Mouse (Mus musculus) CH12F3 (cell line): ENCODE measurements around the gene Gal3st2c.
"Not testable (repeated sequence)": the region's sequence is repeated elsewhere in the genome, so short reads cannot be mapped to it uniquely, and the experiment has no call there.

Experiments
- in situ Hi-C: fragments of 300-500 bp; cut with MboI; formaldehyde crosslinking; loops from 2 replicates; pipeline ENCODE4 v1.14.3; 2020; ENCODE audit warnings: low sequenced_read_pairs

Gene Gal3st2c

DNA sequence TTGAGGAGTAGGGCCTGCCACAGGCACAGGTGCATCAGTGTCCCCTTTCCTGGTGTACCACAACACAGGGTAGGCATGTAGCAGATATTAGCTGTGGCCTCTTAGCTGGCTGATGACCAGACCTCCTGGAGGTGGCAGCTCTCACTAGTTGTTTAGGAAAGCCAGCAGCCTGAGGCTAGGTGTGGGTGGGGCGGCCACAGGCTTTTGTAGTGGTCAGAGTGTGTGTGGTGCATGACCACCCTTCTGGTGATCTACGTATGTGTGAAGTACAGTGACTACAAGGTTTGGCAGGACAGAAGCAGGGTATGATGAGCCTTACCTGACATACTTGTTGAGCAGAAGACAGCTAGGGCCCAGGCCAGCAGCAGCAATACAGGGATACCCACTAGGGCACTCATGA is 50.1 kb downstream of the Gal3st2c start:
- in situ Hi-C loops: no loop called here

DNA sequence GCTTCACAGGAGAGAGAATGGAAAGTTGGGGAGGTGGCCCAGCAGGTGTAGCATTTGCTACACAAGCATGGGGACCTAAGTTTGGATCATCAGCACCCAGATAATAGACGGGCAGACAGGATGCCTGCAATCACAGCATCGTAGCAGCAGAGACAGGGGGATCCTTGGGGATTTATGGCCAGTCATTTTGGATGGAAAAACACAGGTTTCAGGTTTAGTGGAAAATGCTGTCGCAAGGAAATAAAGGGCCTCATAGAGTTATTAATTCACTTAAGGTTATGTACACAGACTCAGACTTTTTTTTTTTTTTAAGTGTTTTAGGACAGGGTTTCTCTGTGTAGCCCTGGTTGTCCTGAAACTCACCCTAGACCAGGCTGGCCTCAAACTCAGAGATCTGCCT is 55.2 kb downstream of the Gal3st2c start:
- in situ Hi-C loops: no loop called here

DNA sequence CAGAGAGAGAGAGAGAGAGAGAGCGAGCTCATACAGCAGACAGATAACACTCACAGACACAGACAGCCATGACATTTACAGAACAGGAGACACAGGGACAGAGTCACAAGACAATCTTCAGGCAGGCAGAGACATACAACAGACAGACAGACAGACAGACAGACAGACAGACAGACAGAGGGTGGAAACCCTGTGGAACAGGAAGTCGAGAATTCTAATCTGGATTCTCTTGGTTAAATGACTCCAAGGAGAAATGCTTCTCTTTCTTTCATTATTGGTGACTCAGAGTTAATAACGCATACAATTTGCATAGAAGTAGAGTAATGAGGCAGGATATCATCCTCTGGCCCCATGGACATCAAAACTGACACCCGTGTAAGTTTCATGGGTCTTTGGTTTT is 56.2 kb downstream of the Gal3st2c start:
- in situ Hi-C loops: no loop called here

DNA sequence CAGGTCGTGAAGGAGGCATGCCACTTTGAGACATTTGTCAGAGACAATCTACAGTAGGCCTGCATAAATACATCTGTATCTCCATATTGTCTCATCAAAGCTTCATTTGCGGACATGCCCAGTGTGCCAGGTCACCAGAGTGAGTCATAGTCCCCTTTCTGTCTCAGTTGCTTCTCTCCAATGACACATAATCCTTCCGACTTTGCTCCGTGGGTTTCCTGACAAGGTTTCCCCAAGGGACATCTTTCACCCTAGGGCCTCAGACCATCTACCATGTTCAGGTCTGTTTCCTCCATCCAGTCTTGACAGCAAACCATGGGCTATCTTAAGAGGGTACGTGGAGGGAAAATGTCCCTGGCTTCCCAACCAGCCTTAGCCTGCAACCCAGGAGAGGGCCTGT is 60.8 kb downstream of the Gal3st2c start:
- in situ Hi-C loops: no loop called here

DNA sequence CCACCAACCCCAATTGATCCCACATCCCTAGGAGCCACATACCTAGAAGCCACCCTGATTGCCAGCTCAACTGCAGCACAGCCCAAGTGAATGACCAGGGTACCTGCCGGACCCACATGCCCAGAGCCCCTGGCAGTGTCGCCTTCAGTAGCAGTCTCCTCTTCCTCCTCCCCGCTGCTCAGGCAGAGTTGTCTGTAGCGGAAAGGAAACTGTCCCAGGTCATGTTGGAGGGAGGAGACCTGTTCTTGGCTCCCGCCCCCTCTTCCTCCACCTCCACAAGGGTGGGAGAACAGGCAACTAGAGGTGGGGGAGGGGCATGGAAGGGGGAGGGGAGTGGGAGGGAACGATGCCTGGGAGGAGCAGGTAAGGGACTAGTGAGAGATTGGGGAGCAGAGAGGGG is 62.1 kb downstream of the Gal3st2c start, which contains the start of gene Pdcd1:
TSS of gene Pdcd1 (minus strand) at position 181 of the 400 bp plus-strand sequence.
- in situ Hi-C loops: no loop called here

DNA sequence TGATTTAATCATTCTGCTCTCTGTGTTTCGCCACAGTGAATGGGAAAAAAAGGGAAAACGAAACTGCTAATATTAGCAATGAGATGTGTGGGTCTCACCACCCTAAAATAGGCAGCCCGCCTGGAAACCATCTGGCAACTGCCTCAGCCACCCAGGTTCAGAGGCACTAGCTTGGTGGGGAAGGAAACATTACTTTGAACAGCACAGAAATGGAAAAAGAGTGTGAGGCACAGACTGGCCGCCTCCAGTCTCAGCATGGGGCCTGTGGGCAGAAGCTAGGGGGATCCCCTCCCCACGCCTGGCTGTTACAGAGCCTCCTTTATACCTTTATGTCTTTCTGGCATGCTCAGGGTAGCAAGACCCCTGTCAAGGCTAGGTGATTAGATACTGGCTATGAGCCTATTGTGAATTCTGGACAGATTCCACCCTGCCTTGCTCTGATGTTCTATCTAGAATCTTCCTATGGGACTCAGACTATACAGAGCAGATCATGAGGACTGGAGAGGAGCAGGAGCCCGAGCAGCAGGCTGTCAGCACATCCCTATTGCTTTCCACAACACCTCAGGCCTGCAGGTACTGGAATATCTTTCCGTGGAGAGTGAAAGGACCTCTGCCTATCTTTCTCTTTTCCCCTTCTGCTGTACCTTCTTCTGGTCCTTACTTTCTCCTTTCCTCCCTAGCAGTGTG is 63.4 kb downstream of the Gal3st2c start:
- in situ Hi-C loops: no loop called here

DNA sequence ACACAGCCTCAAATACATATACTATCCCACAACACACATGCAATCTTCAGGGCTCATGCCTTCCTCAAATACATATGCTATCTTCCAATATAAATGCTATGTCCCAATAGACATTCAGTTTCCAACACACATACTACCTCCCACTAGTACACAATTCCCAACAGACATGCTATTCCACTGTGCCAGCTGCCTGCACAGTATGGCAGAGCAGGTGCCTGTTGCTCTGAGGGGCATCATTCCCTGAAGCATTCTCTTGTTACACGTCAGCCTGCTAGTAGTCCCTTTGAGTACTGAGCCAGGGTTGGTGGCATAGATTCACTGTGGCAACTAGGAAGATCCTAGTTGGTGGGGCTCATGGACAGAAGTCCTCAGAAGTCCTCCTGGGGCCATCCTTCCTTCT is 64.2 kb downstream of the Gal3st2c start:
- in situ Hi-C loops: no loop called here

DNA sequence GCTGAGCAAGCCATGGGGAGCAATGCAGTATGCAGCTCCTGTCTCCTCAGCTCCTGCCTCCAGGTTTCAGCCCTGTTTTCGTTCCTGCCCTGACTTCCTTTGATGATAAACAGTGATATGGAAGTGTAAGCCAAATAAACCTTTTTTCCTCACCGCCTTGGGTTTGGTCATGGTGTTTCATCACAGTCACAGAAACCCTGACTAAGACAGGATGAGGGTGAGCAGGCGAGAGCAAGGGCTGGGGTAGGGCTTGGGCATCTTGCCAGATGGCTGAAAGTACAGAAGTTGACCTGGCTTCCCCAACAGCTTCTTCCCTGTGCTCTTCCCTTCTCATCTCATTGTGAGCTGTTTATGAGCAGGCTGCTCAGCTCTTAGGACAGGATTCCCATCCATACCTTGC is 65.7 kb downstream of the Gal3st2c start:
- in situ Hi-C loops: no loop called here

DNA sequence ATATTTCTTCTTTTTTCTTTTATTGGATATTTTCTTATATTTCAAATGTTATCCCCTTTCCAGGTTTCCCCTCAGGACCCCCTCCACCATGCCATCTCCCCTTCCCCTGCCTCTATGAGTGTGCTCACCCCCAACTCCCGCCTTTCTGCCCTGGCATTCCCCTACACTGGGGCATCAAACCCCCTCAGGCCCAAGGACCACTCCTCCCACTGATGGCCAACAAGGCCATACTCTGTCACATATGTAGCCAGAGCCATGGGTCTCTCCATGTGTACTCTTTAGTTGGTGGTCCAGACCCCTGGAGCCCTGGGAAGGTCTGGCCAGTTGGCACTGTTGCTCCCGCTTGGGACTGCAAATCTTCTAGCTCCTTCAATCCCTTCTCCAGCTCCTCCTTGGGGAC is 67.1 kb downstream of the Gal3st2c start:
- in situ Hi-C loops: no loop called here

DNA sequence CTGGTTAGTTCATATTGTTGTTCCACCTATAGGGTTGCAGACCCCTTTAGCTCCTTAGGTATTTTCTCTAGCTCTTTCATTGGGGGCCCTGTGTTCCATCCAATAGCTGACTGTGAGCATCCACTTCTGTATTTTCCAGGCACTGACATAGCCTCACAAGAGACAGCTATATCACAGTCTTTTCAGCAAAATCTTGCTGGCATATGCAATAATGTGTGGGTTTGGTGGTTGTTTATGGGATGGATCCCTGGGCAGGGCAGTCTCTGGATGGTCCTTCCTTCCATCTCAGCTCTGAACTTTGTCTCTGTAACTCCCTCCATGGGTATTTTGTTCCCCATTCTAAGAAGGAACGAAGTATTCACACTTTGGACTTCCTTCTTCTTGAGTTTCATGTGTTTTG is 68.0 kb downstream of the Gal3st2c start:
- in situ Hi-C loops: not testable (repeated sequence)
